In genomic region chr11:119692911-119693261, GRCm38 (mm10) we compare ENCODE assay signal across 27 mouse cellular contexts.
"Had no signal": no experiment of that assay in that cellular context is flagged by ENCODE, and none has a peak within 500 bp of the region (broad histone marks: within the 10 kb centered on the region; RNA-seq: fewer than 3 reads in every experiment).

No protein-coding gene starts in this region.

- H3K9ac ChIP-seq: heart, embryonic 13.5 days; heart, embryonic 15.5 days; hindbrain, embryonic 13.5 days; hindbrain, embryonic 15.5 days; kidney, embryonic 15.5 days; limb, embryonic 12.5 days; liver, embryonic 13.5 days had no signal

- H3K36me3 ChIP-seq: heart, embryonic 13.5 days; heart, embryonic 15.5 days; hindbrain, embryonic 13.5 days; hindbrain, embryonic 15.5 days; kidney, embryonic 15.5 days; limb, embryonic 12.5 days; liver, embryonic 13.5 days had no signal

- ATAC-seq: hindbrain, postnatal 0 days; intestine, embryonic 16.5 days had no signal

- DNase-seq: gastrocnemius, adult 2 months; gastrocnemius, postnatal 10 days; gastrocnemius, postnatal 25 days; heart, adult 11 months; heart, adult 2 months; heart, postnatal 14 days; heart, postnatal 36 days; kidney, adult 11 months; kidney, adult 2 months; kidney, adult 9 months; kidney, postnatal 14 days; kidney, postnatal 36 days; liver; liver, embryonic 13.5 days had no signal

- H3K4me2 ChIP-seq: heart, embryonic 11.5 days; heart, embryonic 13.5 days; heart, embryonic 15.5 days; hindbrain, embryonic 13.5 days; hindbrain, embryonic 15.5 days; kidney, embryonic 15.5 days; limb, embryonic 12.5 days; liver, embryonic 11.5 days; liver, embryonic 13.5 days had no signal

- H3K4me3 ChIP-seq: gastrocnemius, adult 2 months; heart, adult 2 months; heart, embryonic 13.5 days; heart, embryonic 15.5 days; hindbrain, embryonic 13.5 days; hindbrain, embryonic 15.5 days; kidney, embryonic 15.5 days; left cerebral cortex, adult 2 months; limb, embryonic 10.5 days; limb, embryonic 12.5 days; liver, embryonic 13.5 days had no signal

- H3K27me3 ChIP-seq: heart, embryonic 13.5 days; heart, embryonic 15.5 days; hindbrain, embryonic 13.5 days; hindbrain, embryonic 15.5 days; kidney, embryonic 15.5 days; limb, embryonic 12.5 days; liver, embryonic 13.5 days had no signal

- H3K9me3 ChIP-seq: heart, embryonic 13.5 days; heart, embryonic 15.5 days; hindbrain, embryonic 13.5 days; hindbrain, embryonic 15.5 days; kidney, embryonic 15.5 days; limb, embryonic 10.5 days; limb, embryonic 12.5 days; liver, embryonic 13.5 days had no signal

- H3K27ac ChIP-seq: gastrocnemius, adult 2 months; heart, adult 2 months; heart, embryonic 13.5 days; heart, embryonic 15.5 days; hindbrain, embryonic 13.5 days; hindbrain, embryonic 15.5 days; hindbrain, postnatal 0 days; kidney, embryonic 15.5 days; kidney, postnatal 0 days; left cerebral cortex, adult 2 months; limb, embryonic 10.5 days; limb, embryonic 12.5 days; liver, embryonic 13.5 days had no signal
